Mouse (Mus musculus) spleen, postnatal 10 days (tissue): ENCODE measurements around the gene Cd80.
"Not testable (repeated sequence)": the region's sequence is repeated elsewhere in the genome, so short reads cannot be mapped to it uniquely, and the experiment has no call there.

ENCODE experiments used
- DNase-seq, 2 experiments: peaks; one replicate each; pipeline ENCODE4 v3.0.0; 2021 to 2022; ENCODE audit warnings: low spot score in 2 of 2

Cd80 gene

GRCm38 (mm10) chr16:38455511-38456418, at the start of gene Cd80:
Gene Cd80, plus strand, starts transcription at chr16:38455561.
- no peak for DNase-seq

- no peak for DNase-seq
Observed at GRCm38 (mm10) chr16:38406293-38406692, 49.1 kb upstream of the Cd80 start.

GRCm38 (mm10) chr16:38406708-38407107, 48.7 kb upstream of the Cd80 start:
- no peak for DNase-seq

- DNase-seq, result no peak
Observed at GRCm38 (mm10) chr16:38407584-38407983, 47.8 kb upstream of the Cd80 start.

GRCm38 (mm10) chr16:38408416-38408815, 46.9 kb upstream of the Cd80 start:
- no peak for DNase-seq

GRCm38 (mm10) chr16:38414953-38415352, 40.4 kb upstream of the Cd80 start:
- no peak for DNase-seq

GRCm38 (mm10) chr16:38425374-38425773, 30.0 kb upstream of the Cd80 start:
- DNase-seq, result no peak

- DNase-seq, result no peak
Observed at GRCm38 (mm10) chr16:38425799-38426198, 29.6 kb upstream of the Cd80 start.

- DNase-seq, result no peak
Observed at GRCm38 (mm10) chr16:38431446-38432185, 23.7 kb upstream of the Cd80 start.

GRCm38 (mm10) chr16:38432498-38433425, 22.6 kb upstream of the Cd80 start, which contains the start of gene Pla1a:
Gene Pla1a, minus strand, starts transcription at chr16:38433145.
- no peak for DNase-seq

- DNase-seq, result no peak
Observed at GRCm38 (mm10) chr16:38433514-38433913, 21.8 kb upstream of the Cd80 start.

GRCm38 (mm10) chr16:38434295-38434795, 21.0 kb upstream of the Cd80 start:
- no peak for DNase-seq

- DNase-seq, result no peak
Observed at GRCm38 (mm10) chr16:38439190-38439589, 16.2 kb upstream of the Cd80 start.

- DNase-seq, result no peak
Observed at GRCm38 (mm10) chr16:38440403-38440802, 15.0 kb upstream of the Cd80 start.

- no peak for DNase-seq
Observed at GRCm38 (mm10) chr16:38441611-38442010, 13.8 kb upstream of the Cd80 start.

GRCm38 (mm10) chr16:38442216-38442615, 13.1 kb upstream of the Cd80 start:
- no peak for DNase-seq

- no peak for DNase-seq
Observed at GRCm38 (mm10) chr16:38443721-38444464, 11.5 kb upstream of the Cd80 start.

GRCm38 (mm10) chr16:38445046-38445445, 10.3 kb upstream of the Cd80 start:
- no peak for DNase-seq

- no peak for DNase-seq
Observed at GRCm38 (mm10) chr16:38445576-38445975, 9.8 kb upstream of the Cd80 start.

GRCm38 (mm10) chr16:38446141-38446540, 9.2 kb upstream of the Cd80 start:
- not testable (repeated sequence) for DNase-seq

GRCm38 (mm10) chr16:38447366-38447765, 8.0 kb upstream of the Cd80 start:
- DNase-seq, result no peak
